18 mouse cellular contexts compared by ENCODE assay signal in genomic region chr5:130858706-130859105, GRCm38 (mm10).
DNase-seq lines count a peak whose midpoint lies in the region; ATAC-seq and TF ChIP-seq lines count a peak whose summit lies in the region.
"Had no signal": no experiment of that assay in that cellular context is flagged by ENCODE, and none has a peak within 500 bp of the region (broad histone marks: within the 10 kb centered on the region; RNA-seq: fewer than 3 reads in every experiment).

No protein-coding gene starts in this region.

- no peaks in the 10 kb centered on the region; a peak in 1 of 4 replicates for H3K4me1 ChIP-seq in liver, embryonic 14.5 days (replicated peaks; ENCODE audit: control insufficient read depth in 2 of 2, insufficient read depth in 2 of 2, low read length in 1 of 2)
- H3K4me1 ChIP-seq in liver, embryonic 16.5 days (ENCODE audit: control insufficient read depth, low read depth, low read length), result no peaks in the 10 kb centered on the region
- no peaks in the 10 kb centered on the region for H3K4me1 ChIP-seq in liver, postnatal 0 days (ENCODE audit: insufficient read depth)
- H3K4me1 ChIP-seq: embryonic facial prominence, embryonic 10.5 days; embryonic facial prominence, embryonic 13.5 days; forebrain, embryonic 12.5 days; forebrain, embryonic 15.5 days; heart, embryonic 12.5 days; heart, embryonic 15.5 days; hindbrain, embryonic 10.5 days; hindbrain, embryonic 13.5 days had no signal

- H3K36me3 ChIP-seq in liver, embryonic 14.5 days (replicated peaks; ENCODE audit: control insufficient read depth, insufficient read depth, low read depth), result no peaks in the 10 kb centered on the region
- H3K36me3 ChIP-seq in liver, embryonic 16.5 days (ENCODE audit: control insufficient read depth, insufficient read depth), result no peaks in the 10 kb centered on the region
- H3K36me3 ChIP-seq in liver, postnatal 0 days (replicated peaks; ENCODE audit: insufficient read depth, low read length), result no peaks in the 10 kb centered on the region
- H3K36me3 ChIP-seq: embryonic facial prominence, embryonic 10.5 days; embryonic facial prominence, embryonic 13.5 days; forebrain, embryonic 12.5 days; forebrain, embryonic 15.5 days; heart, embryonic 12.5 days; heart, embryonic 15.5 days; hindbrain, embryonic 10.5 days; hindbrain, embryonic 13.5 days had no signal

- no peaks in the 10 kb centered on the region for H3K9me3 ChIP-seq in liver, embryonic 14.5 days (ENCODE audit: control insufficient read depth, low read length)
- no peaks in the 10 kb centered on the region for H3K9me3 ChIP-seq in liver, embryonic 16.5 days (replicated peaks; ENCODE audit: control insufficient read depth, low read length)
- H3K9me3 ChIP-seq in liver, postnatal 0 days (ENCODE audit: low read length), result no peaks in the 10 kb centered on the region
- H3K9me3 ChIP-seq: embryonic facial prominence, embryonic 10.5 days; embryonic facial prominence, embryonic 13.5 days; forebrain, embryonic 12.5 days; forebrain, embryonic 15.5 days; heart, embryonic 12.5 days; heart, embryonic 15.5 days; hindbrain, embryonic 10.5 days; hindbrain, embryonic 13.5 days had no signal

- DNase-seq in liver, embryonic 14.5 days (ENCODE audit: low read depth in 3 of 3, low spot score in 3 of 3), result no peak
- no peak for DNase-seq in liver
- DNase-seq in liver, postnatal 0 days, result no peak
- DNase-seq in embryo, embryonic 9.5 days (ENCODE audit: extremely low spot score), result no peak
- no peak for DNase-seq in lung, postnatal 10 days
- DNase-seq: cerebellum, adult 9-11 months; gastrocnemius, postnatal 25 days had no signal

- no peak overlapping the region for H3K4me3 ChIP-seq in liver, embryonic 14.5 days (ENCODE audit: insufficient read depth in 1 of 2, low read depth in 2 of 2, low read length in 2 of 2)
- H3K4me3 ChIP-seq in liver, embryonic 16.5 days (ENCODE audit: low read depth, low read length), result no peak overlapping the region
- H3K4me3 ChIP-seq in liver, postnatal 0 days (ENCODE audit: low read depth, low read length), result no peak overlapping the region
- H3K4me3 ChIP-seq: embryonic facial prominence, embryonic 10.5 days; embryonic facial prominence, embryonic 13.5 days; erythroblast, embryonic 14.5 days; forebrain, embryonic 12.5 days; forebrain, embryonic 15.5 days; heart, embryonic 12.5 days; heart, embryonic 15.5 days; hindbrain, embryonic 10.5 days; hindbrain, embryonic 13.5 days had no signal

- no peak for TF ChIP-seq CTCF in liver, embryonic 14.5 days (IDR thresholded peaks at IDR 0.05; ENCODE audit: low read depth)
- no peak for TF ChIP-seq CTCF in liver, postnatal 0 days (IDR thresholded peaks at IDR 0.05; ENCODE audit: low read depth)

- ATAC-seq in liver, embryonic 14.5 days (ENCODE audit: insufficient read depth), result peak; percentile 33; the same call in 1 of the 2 replicates
- peak; percentile 69 for ATAC-seq in liver, embryonic 16.5 days (ENCODE audit: low read depth)
- peak; percentile 90 for ATAC-seq in liver, postnatal 0 days
- ATAC-seq: CD4-positive, CD25-positive, alpha-beta regulatory T cell, adult 4 months had no signal

- no peak overlapping the region for H3K9ac ChIP-seq in liver, embryonic 14.5 days (replicated peaks)
- no peak overlapping the region for H3K9ac ChIP-seq in liver, embryonic 16.5 days (ENCODE audit: low read depth, low read length)
- H3K9ac ChIP-seq in liver, postnatal 0 days (replicated peaks), result no peak overlapping the region
- H3K9ac ChIP-seq: embryonic facial prominence, embryonic 13.5 days; forebrain, embryonic 12.5 days; forebrain, embryonic 15.5 days; heart, embryonic 12.5 days; heart, embryonic 15.5 days; hindbrain, embryonic 13.5 days had no signal

- H3K27ac ChIP-seq in liver, embryonic 14.5 days, result no peak overlapping the region
- H3K27ac ChIP-seq in liver, embryonic 16.5 days (ENCODE audit: low read length), result no peak overlapping the region
- H3K27ac ChIP-seq in liver, postnatal 0 days (ENCODE audit: low read depth), result peak overlapping the region; percentile 75
- H3K27ac ChIP-seq: embryonic facial prominence, embryonic 10.5 days; embryonic facial prominence, embryonic 13.5 days; forebrain, embryonic 12.5 days; forebrain, embryonic 15.5 days; heart, embryonic 15.5 days; hindbrain, embryonic 10.5 days; hindbrain, embryonic 13.5 days had no signal

- H3K4me2 ChIP-seq in liver, embryonic 14.5 days (ENCODE audit: low read depth), result no peak overlapping the region
- H3K4me2 ChIP-seq in liver, embryonic 16.5 days (ENCODE audit: low read depth, low read length), result no peak overlapping the region
- no peak overlapping the region for H3K4me2 ChIP-seq in liver, postnatal 0 days (ENCODE audit: low read depth, low read length)
- H3K4me2 ChIP-seq: embryonic facial prominence, embryonic 13.5 days; forebrain, embryonic 12.5 days; forebrain, embryonic 15.5 days; heart, embryonic 12.5 days; heart, embryonic 15.5 days; hindbrain, embryonic 13.5 days had no signal

- WGBS in liver, embryonic 14.5 days (ENCODE audit: insufficient replicate concordance), result 43% methylated on average over 3 of the region's 3 CpGs
- 42% methylated on average over 3 of the region's 3 CpGs for WGBS in liver, embryonic 16.5 days (ENCODE audit: insufficient replicate concordance)
- 40% methylated on average over 3 of the region's 3 CpGs for WGBS in liver, postnatal 0 days (ENCODE audit: insufficient replicate concordance)

- TF ChIP-seq EP300 in liver, embryonic 14.5 days (IDR thresholded peaks at IDR 0.05; ENCODE audit: low read depth), result no peak
- TF ChIP-seq EP300 in liver, postnatal 0 days (IDR thresholded peaks at IDR 0.05; ENCODE audit: low read depth), result peak; percentile 68

- no peaks in the 10 kb centered on the region for H3K27me3 ChIP-seq in liver, embryonic 14.5 days (ENCODE audit: control insufficient read depth, insufficient read depth, low read length)
- no peaks in the 10 kb centered on the region for H3K27me3 ChIP-seq in liver, embryonic 16.5 days (ENCODE audit: control insufficient read depth, insufficient read depth, low read depth, low read length)
- H3K27me3 ChIP-seq in liver, postnatal 0 days (ENCODE audit: insufficient read depth, low read length), result no peaks in the 10 kb centered on the region
- H3K27me3 ChIP-seq: embryonic facial prominence, embryonic 13.5 days; forebrain, embryonic 15.5 days; heart, embryonic 12.5 days had no signal

Comparison
In these comparisons a context has a peak if more than half of its experiments do, and no peak if none do; other contexts are left out.
1. ATAC-seq: peak in every context shown above with its lines; median percentile 90 in liver, postnatal 0 days; 69 in liver, embryonic 16.5 days; 33 in liver, embryonic 14.5 days.